8 mouse cellular contexts compared by ENCODE assay signal in the genomic region with DNA sequence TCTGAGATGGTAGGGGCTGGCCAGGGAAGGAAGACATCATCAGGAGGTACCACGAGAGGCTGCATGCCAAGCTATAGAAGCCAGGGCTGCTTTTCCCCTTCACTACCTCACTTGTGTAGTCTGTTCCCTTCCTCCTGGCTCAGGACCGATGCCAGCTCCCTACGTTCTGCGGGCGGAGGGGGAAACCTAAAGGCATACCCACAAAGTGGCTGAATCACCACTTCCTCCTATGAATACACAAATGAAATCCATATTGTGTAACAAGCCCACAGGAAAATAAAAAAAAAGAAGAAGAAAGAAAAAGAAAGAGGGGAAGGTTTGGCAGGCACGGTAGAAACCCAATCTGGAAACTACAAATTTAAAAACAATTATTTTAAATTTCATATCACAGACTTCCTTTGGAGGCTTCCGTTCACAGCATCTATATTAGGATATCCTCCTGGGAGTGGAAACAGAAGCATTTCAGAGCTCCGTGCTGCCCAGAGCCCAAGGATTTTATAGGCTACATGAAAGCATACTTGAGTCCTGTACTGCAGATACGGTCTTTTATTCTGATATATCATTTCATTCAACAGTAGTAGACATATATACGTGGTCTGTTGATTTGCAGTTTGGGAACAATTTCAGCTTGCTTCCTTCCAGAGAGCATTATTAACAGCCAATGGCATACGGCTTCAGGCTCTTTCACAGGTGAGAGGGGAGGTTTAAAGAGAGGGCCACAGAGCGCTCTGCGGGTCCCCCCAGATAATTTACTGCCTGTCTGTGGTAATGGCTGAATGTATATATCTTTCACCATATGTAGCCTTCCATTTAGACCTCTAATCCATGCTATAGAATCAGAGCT.
DNase-seq lines count a peak whose midpoint lies in the region; ATAC-seq and TF ChIP-seq lines count a peak whose summit lies in the region.

No protein-coding gene starts in this region.

- no peak for DNase-seq in forebrain, embryonic 11.5 days (ENCODE audit: low spot score)
- DNase-seq in forebrain, embryonic 14.5 days (ENCODE audit: low spot score), result no peak
- peak; percentile 7 for DNase-seq in c-Kit-positive CD71-negative TER-119-negative erythroid progenitor cells, embryonic 14.5 days (ENCODE audit: low read depth)
- peak; percentile 53 to 68 for DNase-seq in layer of hippocampus, adult 2 months (ENCODE audit: low spot score in 2 of 2)
- DNase-seq in lung, postnatal 36 days, result peak; percentile 59
- no peak for DNase-seq in gastrocnemius, adult 8-10 months (ENCODE audit: low spot score in 2 of 2)
- no peak for DNase-seq in retina, postnatal 1 day

- peaks cover 3% of the 10 kb centered on the region for H3K4me1 ChIP-seq in forebrain, embryonic 11.5 days (replicated peaks; ENCODE audit: control insufficient read depth, insufficient read depth, low read length)
- peaks cover 4% of the 10 kb centered on the region; the same call in 1 of the 2 replicates for H3K4me1 ChIP-seq in forebrain, embryonic 14.5 days (ENCODE audit: control insufficient read depth, insufficient read depth, low read length)
- no peaks in the 10 kb centered on the region for H3K4me1 ChIP-seq in intestine, embryonic 16.5 days (ENCODE audit: control insufficient read depth, insufficient read depth, low read length)

- no peak overlapping the region for H3K4me3 ChIP-seq in forebrain, embryonic 11.5 days (ENCODE audit: low read depth, low read length)
- H3K4me3 ChIP-seq in forebrain, embryonic 14.5 days (ENCODE audit: low read depth, low read length), result no peak overlapping the region
- peak overlapping the region; percentile 35 for H3K4me3 ChIP-seq in layer of hippocampus, adult 2 months
- no peak overlapping the region for H3K4me3 ChIP-seq in intestine, embryonic 16.5 days (ENCODE audit: low read length)

- WGBS in forebrain, embryonic 11.5 days, result 74% methylated on average over 13 of the region's 13 CpGs
- WGBS in forebrain, embryonic 14.5 days, result 60% methylated on average over 13 of the region's 13 CpGs
- 67% methylated on average over 13 of the region's 13 CpGs for WGBS in intestine, embryonic 16.5 days

- H3K9ac ChIP-seq in forebrain, embryonic 11.5 days (ENCODE audit: low read length), result no peak overlapping the region
- H3K9ac ChIP-seq in forebrain, embryonic 14.5 days (ENCODE audit: low read length), result no peak overlapping the region
- no peak overlapping the region for H3K9ac ChIP-seq in intestine, embryonic 16.5 days (ENCODE audit: low read depth, low read length)

- H3K36me3 ChIP-seq in forebrain, embryonic 11.5 days (ENCODE audit: control insufficient read depth, insufficient read depth, low read length), result no peaks in the 10 kb centered on the region
- no peaks in the 10 kb centered on the region for H3K36me3 ChIP-seq in forebrain, embryonic 14.5 days (ENCODE audit: control insufficient read depth, insufficient read depth, low read length)
- no peaks in the 10 kb centered on the region for H3K36me3 ChIP-seq in intestine, embryonic 16.5 days (ENCODE audit: control insufficient read depth, insufficient read depth, low read length)

- H3K9me3 ChIP-seq in forebrain, embryonic 11.5 days (ENCODE audit: control insufficient read depth, low read length), result no peaks in the 10 kb centered on the region
- H3K9me3 ChIP-seq in forebrain, embryonic 14.5 days (replicated peaks; ENCODE audit: control insufficient read depth, low read length), result no peaks in the 10 kb centered on the region
- no peaks in the 10 kb centered on the region for H3K9me3 ChIP-seq in intestine, embryonic 16.5 days (ENCODE audit: control insufficient read depth, low read length)

- 0 out of 2 replicates have a peak overlapping the region, but pooled peaks have one; percentile 12 for H3K27ac ChIP-seq in forebrain, embryonic 11.5 days (ENCODE audit: low read depth, low read length)
- no peak overlapping the region for H3K27ac ChIP-seq in forebrain, embryonic 14.5 days (ENCODE audit: low read depth, low read length)
- peak overlapping the region; percentile 56 for H3K27ac ChIP-seq in layer of hippocampus, adult 2 months
- H3K27ac ChIP-seq in intestine, embryonic 16.5 days (ENCODE audit: low read length), result no peak overlapping the region

- ATAC-seq in forebrain, embryonic 11.5 days (replicated peaks; ENCODE audit: low FRiP score), result no peak
- no peak for ATAC-seq in forebrain, embryonic 14.5 days
- ATAC-seq in intestine, embryonic 16.5 days, result no peak

- no peaks in the 10 kb centered on the region for H3K27me3 ChIP-seq in forebrain, embryonic 11.5 days (ENCODE audit: control insufficient read depth, insufficient read depth, low read length)
- no peaks in the 10 kb centered on the region for H3K27me3 ChIP-seq in forebrain, embryonic 14.5 days (replicated peaks; ENCODE audit: control insufficient read depth, insufficient read depth, low read length)
- no peaks in the 10 kb centered on the region for H3K27me3 ChIP-seq in intestine, embryonic 16.5 days (replicated peaks; ENCODE audit: control insufficient read depth, insufficient read depth, low read length)

- TF ChIP-seq CTCF in layer of hippocampus, adult 2 months (conservative IDR thresholded peaks at IDR 0.05), result no peak

- H3K4me2 ChIP-seq in forebrain, embryonic 11.5 days (ENCODE audit: low read depth, low read length, severe bottlenecking), result no peak overlapping the region
- no peak overlapping the region for H3K4me2 ChIP-seq in forebrain, embryonic 14.5 days (ENCODE audit: low read length)
- no peak overlapping the region for H3K4me2 ChIP-seq in intestine, embryonic 16.5 days (ENCODE audit: low read depth, low read length)

Comparison
In these comparisons a context has a peak if more than half of its experiments do, and no peak if none do; other contexts are left out.
1. H3K27ac ChIP-seq: peak in forebrain, embryonic 11.5 days (single experiment) and layer of hippocampus, adult 2 months (single experiment); none in forebrain, embryonic 14.5 days (single experiment) and intestine, embryonic 16.5 days (single experiment).
2. DNase-seq: peak in c-Kit-positive CD71-negative TER-119-negative erythroid progenitor cells, embryonic 14.5 days (single experiment), layer of hippocampus, adult 2 months (2 of 2) and lung, postnatal 36 days (single experiment); none in forebrain, embryonic 11.5 days (single experiment), forebrain, embryonic 14.5 days (single experiment), gastrocnemius, adult 8-10 months (0 of 2) and retina, postnatal 1 day (single experiment).